Mouse (Mus musculus) CH12.LX (cell line): Measurements from ENCODE around the gene Pla2g2c.

Experiments
- CTCF ChIP-seq, 2 experiments: IDR thresholded peaks in 1 of 2; conservative IDR thresholded peaks in 1 of 2; 2 replicates each; pipeline ENCODE4 v1.5.1; 2011 to 2012; ENCODE audit warnings: low read depth in 2 of 2, low read length in 2 of 2, improper control_type of control experiment in 1 of 2, inconsistent platforms in 1 of 2, mild to moderate bottlenecking in 1 of 2, moderate library complexity in 1 of 2
- ELF1 ChIP-seq: IDR thresholded peaks from 2 replicates; pipeline ENCODE4 v1.6.1; 2014; ENCODE audit warnings: low read depth, mild to moderate bottlenecking, inconsistent platforms, low read length, improper control_type of control experiment
- EP300 ChIP-seq: IDR thresholded peaks from 2 replicates; pipeline ENCODE4 v1.6.1; 2011; ENCODE audit warnings: low read length, improper control_type of control experiment
- GABPA ChIP-seq: IDR thresholded peaks from 2 replicates; pipeline ENCODE4 v1.6.1; 2012; ENCODE audit warnings: low read depth, low read length, improper control_type of control experiment, inconsistent platforms; ENCODE audit not compliant: insufficient replicate concordance
- MYC ChIP-seq: IDR thresholded peaks from 2 replicates; pipeline ENCODE4 v1.6.1; 2011; ENCODE audit warnings: low read depth, mild to moderate bottlenecking, improper control_type of control experiment, low read length
- POLR2A ChIP-seq: IDR thresholded peaks from 2 replicates; pipeline ENCODE4 v1.6.1; 2011; ENCODE audit warnings: low read depth, mild to moderate bottlenecking, improper control_type of control experiment, low read length
- POLR2AphosphoS2 ChIP-seq: IDR thresholded peaks from 2 replicates; pipeline ENCODE4 v1.6.1; 2011; ENCODE audit warnings: low read depth, low read length, improper control_type of control experiment
- TBP ChIP-seq: conservative IDR thresholded peaks from 2 replicates; pipeline ENCODE4 v1.6.1; 2011; ENCODE audit warnings: low read depth, low read length, improper control_type of control experiment
- ZKSCAN1 ChIP-seq: IDR thresholded peaks from 2 replicates; pipeline ENCODE4 v1.6.1; 2012; ENCODE audit warnings: low read depth, inconsistent platforms, low read length, improper control_type of control experiment, borderline replicate concordance
- ZNF384 ChIP-seq: IDR thresholded peaks from 2 replicates; pipeline ENCODE4 v1.6.1; 2012; ENCODE audit warnings: low read depth, low read length, improper control_type of control experiment, inconsistent platforms

GRCm38 (mm10) chr4:138714186-138714585 is 10.4 kb upstream of the Pla2g2c start:
- TF ChIP-seq ZNF384 (no peak), POLR2A (no peak), ZKSCAN1 (no peak), TBP (no peak), MYC (no peak), POLR2AphosphoS2 (no peak), EP300 (no peak), ELF1 (no peak), CTCF (conservative IDR thresholded peaks at IDR 0.05 in 1 of 2, IDR thresholded peaks at IDR 0.05 in 1 of 2; ENCODE audit: low read depth in 2 of 2, low read length in 2 of 2) (no peak), GABPA (no peak)
